Mouse (Mus musculus): ENCODE measurements at regions not wholly inside any gene's neighbourhood (a gene's known extent, or its start where the extent isn't known, plus 50 kb on each side); places are given as distances from the start of the nearest gene placed in this dataset.

DNA sequence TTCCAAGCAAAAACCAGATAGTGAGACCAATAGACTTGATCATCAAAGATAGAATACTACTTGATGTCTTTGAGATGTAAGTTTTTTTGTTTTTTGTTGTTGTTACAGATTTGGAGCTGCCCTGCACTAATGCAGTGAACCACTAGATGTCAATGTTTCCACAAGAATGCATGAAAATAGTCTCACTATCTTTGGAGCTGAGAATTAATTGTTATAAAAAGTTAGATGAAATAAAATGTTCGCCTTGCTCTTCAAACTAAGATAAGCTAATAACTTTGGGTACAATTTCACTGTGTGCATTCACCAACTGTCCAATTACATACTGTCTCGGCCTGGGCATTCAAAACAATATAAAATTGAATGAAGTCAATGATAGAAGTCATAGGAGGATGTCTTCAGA, 223.2 kb upstream of the Agtr1b start:
- 38% methylated on average over 2 of the region's 2 CpGs for WGBS
- Histone ChIP-seq H3K27me3 (ENCODE audit: insufficient read depth, low read length) (no peaks in the 10 kb centered on the region), H3K4me1 (ENCODE audit: insufficient read depth, low read length) (no peaks in the 10 kb centered on the region), H3K4me2 (replicated peaks; ENCODE audit: low read depth, low read length) (no peak overlapping the region), H3K27ac (ENCODE audit: low read length) (no peak overlapping the region), H3K36me3 (ENCODE audit: insufficient read depth, low read length) (no peaks in the 10 kb centered on the region), H3K9ac (replicated peaks; ENCODE audit: low read length) (no peak overlapping the region), H3K4me3 (ENCODE audit: low read length) (no peak overlapping the region), H3K9me3 (ENCODE audit: low read length) (no peaks in the 10 kb centered on the region)
- ATAC-seq (ENCODE audit: low FRiP score, low TSS enrichment) = 0 out of 2 replicates have a peak, but pooled peaks have one; percentile 12

- Histone ChIP-seq H3K4me1 (ENCODE audit: insufficient read depth, low read length) (no peaks in the 10 kb centered on the region), H3K4me2 (replicated peaks; ENCODE audit: low read depth, low read length) (no peak overlapping the region), H3K36me3 (ENCODE audit: insufficient read depth, low read length) (no peaks in the 10 kb centered on the region), H3K9me3 (ENCODE audit: low read length) (no peaks in the 10 kb centered on the region), H3K27me3 (ENCODE audit: insufficient read depth, low read length) (no peaks in the 10 kb centered on the region), H3K9ac (replicated peaks; ENCODE audit: low read length) (no peak overlapping the region), H3K4me3 (ENCODE audit: low read length) (no peak overlapping the region), H3K27ac (ENCODE audit: low read length) (no peak overlapping the region)
- WGBS = 42% methylated on average over 2 of the region's 2 CpGs
- no peak for ATAC-seq (ENCODE audit: low FRiP score, low TSS enrichment)
These were observed 184.6 kb upstream of the Agtr1b start for GRCm38 (mm10) chr3:20551563-20551962.

DNA sequence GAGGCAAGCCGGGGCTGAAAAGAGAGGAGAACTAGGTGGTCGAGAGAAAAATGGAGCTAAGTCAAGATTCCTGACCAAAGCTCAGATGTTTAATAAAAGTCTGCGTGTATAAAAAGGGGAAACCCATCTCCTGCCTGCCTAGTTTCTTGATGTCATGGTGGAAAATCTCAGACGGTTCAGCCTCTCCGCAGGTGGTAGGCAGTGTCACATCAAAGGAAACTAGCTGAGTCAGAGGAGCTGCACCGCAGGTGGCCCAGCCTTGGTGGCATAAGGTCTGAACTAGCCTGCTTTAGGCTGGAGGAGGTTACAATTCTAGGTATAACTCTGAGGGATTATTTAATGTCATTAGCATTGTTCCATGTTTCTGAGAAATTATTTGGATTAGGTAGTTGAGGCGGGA, 177.0 kb upstream of the Agtr1b start:
- Histone ChIP-seq H3K27me3 (ENCODE audit: insufficient read depth, low read length) (no peaks in the 10 kb centered on the region), H3K4me1 (ENCODE audit: insufficient read depth, low read length) (no peaks in the 10 kb centered on the region), H3K4me2 (replicated peaks; ENCODE audit: low read depth, low read length) (no peak overlapping the region), H3K4me3 (ENCODE audit: low read length) (no peak overlapping the region), H3K27ac (ENCODE audit: low read length) (no peak overlapping the region), H3K9ac (replicated peaks; ENCODE audit: low read length) (no peak overlapping the region), H3K36me3 (ENCODE audit: insufficient read depth, low read length) (no peaks in the 10 kb centered on the region), H3K9me3 (ENCODE audit: low read length) (peaks cover 7% of the 10 kb centered on the region; the same call in 1 of the 2 replicates)
- 77% methylated on average over 7 of the region's 7 CpGs for WGBS
- no peak for ATAC-seq (ENCODE audit: low FRiP score, low TSS enrichment)

DNA sequence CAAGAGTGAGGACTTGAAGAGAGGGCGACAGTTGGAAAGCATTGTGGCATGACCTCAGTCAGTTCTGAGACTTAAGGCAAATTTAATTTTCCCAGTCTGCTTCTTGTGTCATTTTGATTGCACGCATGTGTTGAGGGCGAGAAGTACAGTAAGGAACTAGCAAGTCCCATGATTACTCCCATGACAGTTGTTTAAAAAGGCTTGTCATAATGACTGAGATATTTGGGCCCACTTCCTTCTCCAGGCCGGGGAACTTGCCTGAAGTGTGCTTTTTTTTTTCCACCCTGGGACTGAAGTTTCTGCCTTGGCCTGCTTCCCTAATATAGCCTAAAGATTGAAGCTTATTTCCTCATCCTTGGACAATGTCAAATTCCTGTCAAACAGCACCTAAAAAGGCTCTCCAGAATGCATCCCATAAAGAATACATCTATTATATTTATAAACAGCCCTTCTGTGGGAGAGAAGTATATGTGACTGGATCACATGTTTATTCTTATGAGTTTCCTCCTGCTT, 171.6 kb upstream of the Agtr1b start:
- Histone ChIP-seq H3K4me2 (replicated peaks; ENCODE audit: low read depth, low read length) (no peak overlapping the region), H3K27ac (ENCODE audit: low read length) (no peak overlapping the region), H3K36me3 (ENCODE audit: insufficient read depth, low read length) (no peaks in the 10 kb centered on the region), H3K27me3 (ENCODE audit: insufficient read depth, low read length) (no peaks in the 10 kb centered on the region), H3K9me3 (ENCODE audit: low read length) (peaks cover 7% of the 10 kb centered on the region; the same call in 1 of the 2 replicates), H3K9ac (replicated peaks; ENCODE audit: low read length) (no peak overlapping the region), H3K4me1 (ENCODE audit: insufficient read depth, low read length) (no peaks in the 10 kb centered on the region), H3K4me3 (ENCODE audit: low read length) (no peak overlapping the region)
- ATAC-seq (ENCODE audit: low FRiP score, low TSS enrichment) = no peak
- 71% methylated on average over 4 of the region's 4 CpGs for WGBS

GRCm38 (mm10) chr3:20520738-20521137, 153.8 kb upstream of the Agtr1b start:
- Histone ChIP-seq H3K27me3 (ENCODE audit: insufficient read depth, low read length) (no peaks in the 10 kb centered on the region), H3K4me2 (replicated peaks; ENCODE audit: low read depth, low read length) (no peak overlapping the region), H3K4me1 (ENCODE audit: insufficient read depth, low read length) (no peaks in the 10 kb centered on the region), H3K36me3 (ENCODE audit: insufficient read depth, low read length) (no peaks in the 10 kb centered on the region), H3K9me3 (ENCODE audit: low read length) (no peaks in the 10 kb centered on the region), H3K9ac (replicated peaks; ENCODE audit: low read length) (no peak overlapping the region), H3K27ac (ENCODE audit: low read length) (no peak overlapping the region), H3K4me3 (ENCODE audit: low read length) (no peak overlapping the region)
- no peak for ATAC-seq (ENCODE audit: low FRiP score, low TSS enrichment)
- WGBS = 63% methylated on average over 6 of the region's 6 CpGs

DNA sequence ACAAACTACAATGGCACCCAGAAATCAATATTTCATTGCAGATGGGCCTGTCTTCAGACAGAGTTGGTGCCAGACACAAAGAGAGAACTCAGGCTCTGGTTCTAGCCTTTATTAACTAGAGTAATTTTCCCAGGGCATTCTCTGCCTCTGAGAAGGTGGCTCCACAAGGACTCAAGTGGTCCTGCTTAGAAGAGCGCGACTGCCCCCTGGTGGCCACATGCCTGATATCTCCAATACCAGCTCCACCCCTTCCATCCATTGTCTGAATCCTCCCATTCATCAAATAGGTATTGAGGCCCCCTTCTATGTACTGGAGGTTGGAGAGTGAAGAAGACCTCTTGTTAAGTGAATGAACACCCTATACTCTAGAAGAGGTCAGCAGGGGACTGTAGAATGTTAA, 142.2 kb upstream of the Agtr1b start:
- no peak overlapping the region for H3K4me3 ChIP-seq (ENCODE audit: low read length)

GRCm38 (mm10) chr3:20505546-20505945, 138.6 kb upstream of the Agtr1b start:
- Histone ChIP-seq H3K4me3 (ENCODE audit: low read length) (no peak overlapping the region), H3K36me3 (ENCODE audit: insufficient read depth, low read length) (no peaks in the 10 kb centered on the region), H3K27me3 (ENCODE audit: insufficient read depth, low read length) (no peaks in the 10 kb centered on the region), H3K4me1 (ENCODE audit: insufficient read depth, low read length) (no peaks in the 10 kb centered on the region), H3K27ac (ENCODE audit: low read length) (no peak overlapping the region), H3K9ac (replicated peaks; ENCODE audit: low read length) (no peak overlapping the region), H3K9me3 (ENCODE audit: low read length) (no peaks in the 10 kb centered on the region), H3K4me2 (replicated peaks; ENCODE audit: low read depth, low read length) (no peak overlapping the region)
- ATAC-seq (ENCODE audit: low FRiP score, low TSS enrichment) = no peak
- 92% methylated on average over 5 of the region's 5 CpGs for WGBS

More for the DNA sequence above, 142.2 kb upstream of the Agtr1b start:
- H3K9me3 ChIP-seq (ENCODE audit: low read length) = no peaks in the 10 kb centered on the region
- 2% methylated on average over 2 of the region's 2 CpGs for WGBS
- H3K4me2 ChIP-seq (replicated peaks; ENCODE audit: low read depth, low read length) = no peak overlapping the region
- no peaks in the 10 kb centered on the region for H3K27me3 ChIP-seq (ENCODE audit: insufficient read depth, low read length)
- no peaks in the 10 kb centered on the region for H3K36me3 ChIP-seq (ENCODE audit: insufficient read depth, low read length)
- no peak overlapping the region for H3K9ac ChIP-seq (replicated peaks; ENCODE audit: low read length)
- peak; percentile 88 for ATAC-seq (ENCODE audit: low FRiP score, low TSS enrichment)
- H3K4me1 ChIP-seq (ENCODE audit: insufficient read depth, low read length) = no peaks in the 10 kb centered on the region
- no peak overlapping the region for H3K27ac ChIP-seq (ENCODE audit: low read length)
